9 mouse cellular contexts compared by ENCODE assay signal in genomic region chr3:34691703-34692393, GRCm38 (mm10). TPM values are rescaled to one million over a fixed set of nuclear protein-coding genes. Genes with fewer than 3 reads are reported as not detected.
DNase-seq lines count a peak whose midpoint lies in the region; ATAC-seq and TF ChIP-seq lines count a peak whose summit lies in the region.
"Had no signal": no experiment of that assay in that cellular context is flagged by ENCODE, and none has a peak within 500 bp of the region (broad histone marks: within the 10 kb centered on the region; RNA-seq: fewer than 3 reads in every experiment).

No protein-coding gene starts in this region.

- TF ChIP-seq CTCF in lung, postnatal 0 days (IDR thresholded peaks at IDR 0.05), result no peak

- 20% methylated on average over 20 of the region's 20 CpGs for WGBS in lung, postnatal 0 days
- WGBS in midbrain, embryonic 13.5 days, result 4% methylated on average over 20 of the region's 20 CpGs

- H3K4me3 ChIP-seq in lung, postnatal 0 days (ENCODE audit: low read depth, low read length), result no peak overlapping the region
- H3K4me3 ChIP-seq in midbrain, embryonic 13.5 days (replicated peaks), result peak overlapping the region; percentile 34

- H3K36me3 ChIP-seq in lung, postnatal 0 days (ENCODE audit: insufficient read depth, low read length), result no peaks in the 10 kb centered on the region
- no peaks in the 10 kb centered on the region for H3K36me3 ChIP-seq in midbrain, embryonic 13.5 days

- no peak overlapping the region for H3K27ac ChIP-seq in lung, postnatal 0 days (ENCODE audit: low read length)
- peak overlapping the region; percentile 40 for H3K27ac ChIP-seq in midbrain, embryonic 13.5 days

- no peak overlapping the region for H3K9ac ChIP-seq in lung, postnatal 0 days (replicated peaks; ENCODE audit: low read depth)
- peak overlapping the region; percentile 62 for H3K9ac ChIP-seq in midbrain, embryonic 13.5 days (replicated peaks)

- peak; percentile 47; the same call in 1 of the 2 replicates for ATAC-seq in frontal cortex, adult (ENCODE audit: low TSS enrichment)
- no peak for ATAC-seq in lung, postnatal 0 days
- ATAC-seq in midbrain, embryonic 13.5 days, result peak; percentile 84

- H3K4me1 ChIP-seq in lung, postnatal 0 days (ENCODE audit: insufficient read depth, low read depth, low read length), result no peaks in the 10 kb centered on the region
- peaks cover 13% of the 10 kb centered on the region for H3K4me1 ChIP-seq in midbrain, embryonic 13.5 days (replicated peaks)

- TF ChIP-seq EP300 in lung, postnatal 0 days (IDR thresholded peaks at IDR 0.05), result no peak

- no peaks in the 10 kb centered on the region for H3K27me3 ChIP-seq in lung, postnatal 0 days (replicated peaks; ENCODE audit: insufficient read depth, low read length)
- H3K27me3 ChIP-seq in midbrain, embryonic 13.5 days, result no peaks in the 10 kb centered on the region

- no peaks in the 10 kb centered on the region for H3K9me3 ChIP-seq in lung, postnatal 0 days (ENCODE audit: low read length)
- no peaks in the 10 kb centered on the region for H3K9me3 ChIP-seq in midbrain, embryonic 13.5 days

- DNase-seq in frontal cortex, postnatal 25 days (ENCODE audit: low spot score in 2 of 2), result no peak
- no peak for DNase-seq in lung, postnatal 0 days (ENCODE audit: low spot score)
- DNase-seq in lung, postnatal 14 days, result no peak
- peak; percentile 38 for DNase-seq in heart, postnatal 4 days
- no peak for DNase-seq in spleen, adult 18-20 months
- DNase-seq in spleen, postnatal 10 days (ENCODE audit: low spot score in 2 of 2), result no peak

- H3K4me2 ChIP-seq in lung, postnatal 0 days (replicated peaks; ENCODE audit: low read depth, low read length), result 0 out of 2 replicates have a peak overlapping the region, but pooled peaks have one; percentile 30
- H3K4me2 ChIP-seq in midbrain, embryonic 13.5 days (replicated peaks), result peak overlapping the region; percentile 58

RNA-seq across cellular contexts. Expression of gene Sox2, which starts 41.6 kb away (rescaled TPM):
- 2.8 and 3.2 TPM in 2 replicates for polyA plus RNA-seq in lung, postnatal 0 days (2015; fragmentation: Nextera tagmentation; extraction: Ambion mirVana)
- total RNA-seq in heart, postnatal 4 days (2021), result not detected
- polyA plus RNA-seq in midbrain, embryonic 13.5 days (2015; fragmentation: Nextera tagmentation; extraction: Ambion mirVana), result 27.8 and 28.2 TPM in 2 replicates
- total RNA-seq: neutrophil, adult 5-6 weeks had no signal
